Mouse (Mus musculus) thymus, adult 2 months (tissue): ENCODE data around the gene Atg7. TPM values are rescaled to one million over a fixed set of nuclear protein-coding genes. Genes with fewer than 3 reads are reported as not detected.

Experiments used
- DNase-seq: peaks from one replicate; pipeline ENCODE4 v3.0.0; 2021
- H3K27ac ChIP-seq: fragments of 200-500 bp; 2 replicates; pipeline ENCODE4 v1.5.1; 2012; ENCODE audit warnings: low read length, control low read depth; ENCODE audit not compliant: control insufficient read depth, insufficient read depth
- H3K27me3 ChIP-seq: fragments of 200-500 bp; 2 replicates; pipeline ENCODE4 v1.6.1; 2012; ENCODE audit warnings: mild to moderate bottlenecking, low read length, moderate library complexity, mixed read lengths; ENCODE audit not compliant: control insufficient read depth, insufficient read depth
- H3K36me3 ChIP-seq: fragments of 200-500 bp; 2 replicates; pipeline ENCODE4 v1.6.1; 2012; ENCODE audit warnings: mild to moderate bottlenecking, low read length, moderate library complexity; ENCODE audit not compliant: control insufficient read depth, insufficient read depth
- H3K4me1 ChIP-seq: fragments of 200-500 bp; replicated peaks from 2 replicates; pipeline ENCODE4 v1.6.1; 2012; ENCODE audit warnings: low read length; ENCODE audit not compliant: control insufficient read depth, insufficient read depth
- H3K4me3 ChIP-seq: fragments of 200-500 bp; 2 replicates; pipeline ENCODE4 v1.5.1; 2012; ENCODE audit warnings: mild to moderate bottlenecking, low read length, control low read depth, moderate library complexity; ENCODE audit not compliant: control insufficient read depth, insufficient read depth
- CTCF ChIP-seq: fragments of 200-500 bp; IDR thresholded peaks from 2 replicates; pipeline ENCODE4 v1.5.1; 2012; ENCODE audit warnings: mild to moderate bottlenecking, control low read depth, low read length, moderate library complexity, borderline replicate concordance; ENCODE audit not compliant: control insufficient read depth, poor library complexity, insufficient read depth; ENCODE audit errors: extremely low read depth
- POLR2A ChIP-seq: fragments of 200-500 bp; IDR thresholded peaks from 2 replicates; pipeline ENCODE4 v1.6.1; 2012; ENCODE audit warnings: mild to moderate bottlenecking, low read length, control low read depth, moderate library complexity; ENCODE audit not compliant: control insufficient read depth, poor library complexity, insufficient read depth; ENCODE audit errors: extremely low read depth
- WGBS: fragments of 180-500 bp; shearing (Covaris S2); methylation state at CpG from one replicate; pipeline ENCODE4 v1.1.7; 2018; 5-methylcytosine and 5-hydroxymethylcytosine counted together
- polyA plus RNA-seq: library from polyadenylated mRNA; depleted of rRNA; stranded (reverse); fragments of >200 nt; gene quantifications from 2 replicates; pipeline ENCODE4 v1.2.3, GENCODE M21; 2012

The Atg7 gene
- polyA plus RNA-seq, 1 experiment, result 18.2 TPM

GRCm38 (mm10) chr6:114900194-114900593 is 257.3 kb downstream of the Atg7 start:
- WGBS, result 91% methylated on average over 10 of the region's 10 CpGs
- Histone ChIP-seq H3K27me3 (no peaks in the 10 kb centered on the region), H3K36me3 (no peaks in the 10 kb centered on the region), H3K27ac (no peak overlapping the region), H3K4me1 (peaks cover 49% of the 10 kb centered on the region), H3K4me3 (no peak overlapping the region)
- TF ChIP-seq POLR2A (no peak), CTCF (no peak)
- DNase-seq, result no peak

- Histone ChIP-seq H3K4me1 (peaks cover 55% of the 10 kb centered on the region), H3K4me3 (no peak overlapping the region)
- no peak for DNase-seq
These were observed 258.5 kb downstream of the Atg7 start for GRCm38 (mm10) chr6:114901321-114901824.

GRCm38 (mm10) chr6:114901921-114902320 is 259.0 kb downstream of the Atg7 start:
- H3K27ac ChIP-seq, result no peak overlapping the region
- no peak overlapping the region for H3K4me3 ChIP-seq
- H3K4me1 ChIP-seq, result peaks cover 56% of the 10 kb centered on the region
- WGBS, result 88% methylated on average over 4 of the region's 4 CpGs
- TF ChIP-seq POLR2A (no peak), CTCF (no peak)
- no peaks in the 10 kb centered on the region for H3K27me3 ChIP-seq
- no peak for DNase-seq
- H3K36me3 ChIP-seq, result no peaks in the 10 kb centered on the region

More at GRCm38 (mm10) chr6:114901321-114901824, 258.5 kb downstream of the Atg7 start:
- Histone ChIP-seq H3K27ac (no peak overlapping the region), H3K36me3 (no peaks in the 10 kb centered on the region), H3K27me3 (no peaks in the 10 kb centered on the region)
- 56% methylated on average over 12 of the region's 12 CpGs for WGBS
- TF ChIP-seq POLR2A (no peak), CTCF (no peak)

GRCm38 (mm10) chr6:114904233-114904632 is 261.3 kb downstream of the Atg7 start:
- no peak for TF ChIP-seq CTCF
- TF ChIP-seq POLR2A, result no peak
- Histone ChIP-seq H3K4me1 (peaks cover 48% of the 10 kb centered on the region), H3K27ac (no peak overlapping the region), H3K36me3 (no peaks in the 10 kb centered on the region), H3K4me3 (no peak overlapping the region), H3K27me3 (no peaks in the 10 kb centered on the region)
- WGBS, result 74% methylated on average over 6 of the region's 6 CpGs
- no peak for DNase-seq

GRCm38 (mm10) chr6:114904818-114905217 is 261.9 kb downstream of the Atg7 start:
- DNase-seq, result no peak
- Histone ChIP-seq H3K27me3 (no peaks in the 10 kb centered on the region), H3K4me1 (peaks cover 45% of the 10 kb centered on the region), H3K27ac (no peak overlapping the region), H3K36me3 (no peaks in the 10 kb centered on the region), H3K4me3 (no peak overlapping the region)
- 95% methylated on average over 3 of the region's 3 CpGs for WGBS
- no peak for TF ChIP-seq CTCF
- TF ChIP-seq POLR2A, result no peak

GRCm38 (mm10) chr6:114905253-114906028 is 262.5 kb downstream of the Atg7 start:
- Histone ChIP-seq H3K4me1 (peaks cover 43% of the 10 kb centered on the region), H3K4me3 (no peak overlapping the region), H3K36me3 (no peaks in the 10 kb centered on the region), H3K27me3 (no peaks in the 10 kb centered on the region), H3K27ac (peak overlapping the region; percentile 5; the same call in 1 of the 2 replicates)
- no peak for TF ChIP-seq POLR2A
- TF ChIP-seq CTCF, result no peak
- 66% methylated on average over 8 of the region's 8 CpGs for WGBS
- no peak for DNase-seq
